16 mouse cellular contexts compared by ENCODE assay signal in the genomic region with DNA sequence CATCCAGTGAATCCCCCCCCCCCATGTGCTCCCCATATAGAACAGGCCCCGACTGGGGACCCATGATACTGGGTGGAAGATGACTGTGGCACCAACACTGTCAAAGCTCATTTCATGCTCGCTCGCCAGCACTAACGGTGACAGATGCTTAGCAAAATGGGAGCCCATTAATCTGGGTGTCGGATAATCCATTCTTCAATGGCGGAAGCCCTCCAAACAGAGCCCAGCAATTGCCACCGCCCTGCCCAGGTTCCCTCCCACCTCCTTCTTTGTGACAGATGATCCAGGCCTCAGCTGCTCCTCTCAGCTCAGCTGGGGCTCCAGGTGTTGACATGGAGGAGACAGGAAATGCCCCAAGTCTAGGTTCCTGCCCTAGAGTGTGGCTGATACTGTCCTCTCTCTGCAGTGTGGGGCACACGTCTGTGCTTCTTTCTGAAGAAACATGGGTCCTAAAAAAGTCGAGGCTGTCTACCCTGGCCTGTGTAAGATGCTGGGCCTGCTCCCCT.
DNase-seq lines count a peak whose midpoint lies in the region; ATAC-seq lines count a peak whose summit lies in the region.
"Had no signal": no experiment of that assay in that cellular context is flagged by ENCODE, and none has a peak within 500 bp of the region (broad histone marks: within the 10 kb centered on the region; RNA-seq: fewer than 3 reads in every experiment).

No protein-coding gene starts in this region.

- ATAC-seq in embryonic facial prominence, embryonic 11.5 days (replicated peaks; ENCODE audit: insufficient number of reproducible peaks, low FRiP score, low TSS enrichment, low read depth): peak; percentile 16
- ATAC-seq in midbrain, embryonic 13.5 days: peak; percentile 40
- no peak for ATAC-seq in intestine, embryonic 16.5 days
- no peak for ATAC-seq in liver, embryonic 11.5 days (replicated peaks; ENCODE audit: low FRiP score)

- H3K27ac ChIP-seq in embryonic facial prominence, embryonic 11.5 days (replicated peaks; ENCODE audit: low read depth, low read length): no peak overlapping the region
- H3K27ac ChIP-seq in midbrain, embryonic 13.5 days: peak overlapping the region; percentile 41
- H3K27ac ChIP-seq in intestine, embryonic 16.5 days (ENCODE audit: low read length): no peak overlapping the region
- H3K27ac ChIP-seq in liver, embryonic 11.5 days (ENCODE audit: low read depth, low read length): no peak overlapping the region
- H3K27ac ChIP-seq: gastrocnemius, adult 2 months; heart, adult 2 months; liver, embryonic 13.5 days had no signal

- WGBS in embryonic facial prominence, embryonic 11.5 days: 58% methylated on average over 9 of the region's 9 CpGs
- WGBS in midbrain, embryonic 13.5 days: 26% methylated on average over 9 of the region's 9 CpGs
- WGBS in intestine, embryonic 16.5 days: 70% methylated on average over 9 of the region's 9 CpGs
- 64% methylated on average over 9 of the region's 9 CpGs for WGBS in liver, embryonic 11.5 days

- no peaks in the 10 kb centered on the region; the same call in 1 of the 2 replicates for H3K9me3 ChIP-seq in embryonic facial prominence, embryonic 11.5 days (replicated peaks; ENCODE audit: control insufficient read depth, low read length)
- peaks cover 11% of the 10 kb centered on the region for H3K9me3 ChIP-seq in midbrain, embryonic 13.5 days
- H3K9me3 ChIP-seq in intestine, embryonic 16.5 days (ENCODE audit: control insufficient read depth, low read length): peaks cover 10% of the 10 kb centered on the region
- 0 out of 2 replicates have a peak, but pooled peaks cover 4% of the 10 kb centered on the region for H3K9me3 ChIP-seq in liver, embryonic 11.5 days (ENCODE audit: control insufficient read depth, low read length)
- H3K9me3 ChIP-seq: liver, embryonic 13.5 days had no signal

- peak; percentile 30 for DNase-seq in embryo, embryonic 10 days (ENCODE audit: low spot score)
- DNase-seq in embryo, embryonic 9.5 days (ENCODE audit: extremely low spot score): no peak
- no peak for DNase-seq in embryonic facial prominence, embryonic 11.5 days (ENCODE audit: low spot score)
- DNase-seq in thymus, postnatal 0 days (ENCODE audit: low spot score): peak; percentile 60
- no peak for DNase-seq in liver, embryonic 11.5 days (ENCODE audit: low spot score)
- no peak for DNase-seq in adrenal gland, adult (ENCODE audit: inconsistent age in 2 of 2, low spot score in 1 of 2)
- DNase-seq: B cell, adult 2 months; gastrocnemius, adult 2 months; heart, adult 2 months; heart, postnatal 4 days; kidney, adult 9 months; liver, embryonic 13.5 days had no signal

- no peaks in the 10 kb centered on the region for H3K27me3 ChIP-seq in embryonic facial prominence, embryonic 11.5 days (ENCODE audit: control insufficient read depth, insufficient read depth, low read length)
- H3K27me3 ChIP-seq in midbrain, embryonic 13.5 days: peaks cover 3% of the 10 kb centered on the region; the same call in 1 of the 2 replicates
- 0 out of 2 replicates have a peak, but pooled peaks cover 3% of the 10 kb centered on the region for H3K27me3 ChIP-seq in intestine, embryonic 16.5 days (replicated peaks; ENCODE audit: control insufficient read depth, insufficient read depth, low read length)
- no peaks in the 10 kb centered on the region; the same call in 1 of the 2 replicates for H3K27me3 ChIP-seq in liver, embryonic 11.5 days (replicated peaks; ENCODE audit: control insufficient read depth, insufficient read depth, low read length)

- H3K4me1 ChIP-seq in embryonic facial prominence, embryonic 11.5 days (ENCODE audit: control insufficient read depth, insufficient read depth, low read length): no peaks in the 10 kb centered on the region
- H3K4me1 ChIP-seq in midbrain, embryonic 13.5 days (replicated peaks): peaks cover 45% of the 10 kb centered on the region
- H3K4me1 ChIP-seq in intestine, embryonic 16.5 days (ENCODE audit: control insufficient read depth, insufficient read depth, low read length): no peaks in the 10 kb centered on the region
- no peaks in the 10 kb centered on the region for H3K4me1 ChIP-seq in liver, embryonic 11.5 days (replicated peaks; ENCODE audit: control insufficient read depth, insufficient read depth, low read length)
- H3K4me1 ChIP-seq: liver, embryonic 13.5 days had no signal

- no peak overlapping the region for H3K4me3 ChIP-seq in embryonic facial prominence, embryonic 11.5 days (ENCODE audit: low read depth, low read length)
- no peak overlapping the region for H3K4me3 ChIP-seq in midbrain, embryonic 13.5 days (replicated peaks)
- no peak overlapping the region for H3K4me3 ChIP-seq in intestine, embryonic 16.5 days (ENCODE audit: low read length)
- H3K4me3 ChIP-seq in liver, embryonic 11.5 days (ENCODE audit: low read depth, low read length): no peak overlapping the region
- H3K4me3 ChIP-seq: erythroblast, embryonic 14.5 days; gastrocnemius, adult 2 months; heart, adult 2 months; liver, embryonic 13.5 days had no signal

- H3K4me2 ChIP-seq in embryonic facial prominence, embryonic 11.5 days (ENCODE audit: low read depth, low read length): no peak overlapping the region
- H3K4me2 ChIP-seq in midbrain, embryonic 13.5 days (replicated peaks): no peak overlapping the region
- no peak overlapping the region for H3K4me2 ChIP-seq in intestine, embryonic 16.5 days (ENCODE audit: low read depth, low read length)
- no peak overlapping the region for H3K4me2 ChIP-seq in liver, embryonic 11.5 days
- H3K4me2 ChIP-seq: liver, embryonic 13.5 days had no signal

- H3K36me3 ChIP-seq in embryonic facial prominence, embryonic 11.5 days (replicated peaks; ENCODE audit: control insufficient read depth, insufficient read depth, low read depth, low read length): no peaks in the 10 kb centered on the region
- peaks cover 15% of the 10 kb centered on the region for H3K36me3 ChIP-seq in midbrain, embryonic 13.5 days
- no peaks in the 10 kb centered on the region for H3K36me3 ChIP-seq in intestine, embryonic 16.5 days (ENCODE audit: control insufficient read depth, insufficient read depth, low read length)
- no peaks in the 10 kb centered on the region for H3K36me3 ChIP-seq in liver, embryonic 11.5 days (ENCODE audit: control insufficient read depth, insufficient read depth, low read length)
- H3K36me3 ChIP-seq: G1E; liver, embryonic 13.5 days had no signal

- no peak overlapping the region; the same call in 1 of the 2 replicates for H3K9ac ChIP-seq in embryonic facial prominence, embryonic 11.5 days (replicated peaks; ENCODE audit: low read length)
- H3K9ac ChIP-seq in midbrain, embryonic 13.5 days (replicated peaks): no peak overlapping the region
- no peak overlapping the region for H3K9ac ChIP-seq in intestine, embryonic 16.5 days (ENCODE audit: low read depth, low read length)
- H3K9ac ChIP-seq in liver, embryonic 11.5 days (ENCODE audit: low read depth, low read length): no peak overlapping the region
- H3K9ac ChIP-seq: liver, embryonic 13.5 days had no signal

Comparison
In these comparisons a context has a peak if more than half of its experiments do, and no peak if none do; other contexts are left out.
1. DNase-seq: peak in embryo, embryonic 10 days (single experiment) and thymus, postnatal 0 days (single experiment); none in embryo, embryonic 9.5 days (single experiment), embryonic facial prominence, embryonic 11.5 days (single experiment), liver, embryonic 11.5 days (single experiment) and adrenal gland, adult (0 of 2).
2. ATAC-seq: peak in embryonic facial prominence, embryonic 11.5 days (single experiment) and midbrain, embryonic 13.5 days (single experiment); none in intestine, embryonic 16.5 days (single experiment) and liver, embryonic 11.5 days (single experiment).